Mouse (Mus musculus): ENCODE measurements around the gene Zfp663. TPM values are rescaled to one million over a fixed set of nuclear protein-coding genes. Genes with fewer than 3 reads are reported as not detected.

Zfp663 gene
- total RNA-seq, 1 experiment, result not detected

- DNase-seq (ENCODE audit: low read depth, low spot score), result no peak
- TF ChIP-seq MAFK (IDR thresholded peaks at IDR 0.05; ENCODE audit: insufficient read depth, low read depth, low read length), result no peak
- no peak for TF ChIP-seq ZC3H11A (IDR thresholded peaks at IDR 0.05; ENCODE audit: borderline replicate concordance, low read depth, low read length)
- TF ChIP-seq HCFC1 (IDR thresholded peaks at IDR 0.05; ENCODE audit: borderline replicate concordance, insufficient read depth, low read length), result no peak
- TF ChIP-seq CHD2 (IDR thresholded peaks at IDR 0.05; ENCODE audit: low read depth, low read length), result no peak
- no peak for TF ChIP-seq ZNF384 (IDR thresholded peaks at IDR 0.05; ENCODE audit: low read depth, low read length)
- H3K36me3 ChIP-seq (ENCODE audit: control insufficient read depth, insufficient read depth, low read length, poor library complexity, severe bottlenecking), result peaks cover 29% of the 10 kb centered on the region; the same call in 1 of the 2 replicates
- H3K9me3 ChIP-seq (ENCODE audit: control insufficient read depth, insufficient read depth, low read depth, low read length), result no peaks in the 10 kb centered on the region
- peaks cover 0 to 3% of the 10 kb centered on the region in 2 experiments; a peak in 1 of 4 replicates for H3K4me1 ChIP-seq (ENCODE audit: control insufficient read depth in 2 of 2, insufficient read depth in 2 of 2, low read length in 2 of 2, poor library complexity in 1 of 2)
- H3K4me3 ChIP-seq (ENCODE audit: insufficient read depth in 1 of 2, low read depth in 1 of 2, low read length in 2 of 2, poor library complexity in 1 of 2, severe bottlenecking in 1 of 2), result peak overlapping the region; percentile 16 to 55; a peak in 3 of 4 replicates
- H3K9ac ChIP-seq (ENCODE audit: insufficient read depth, low read depth, low read length, poor library complexity, severe bottlenecking), result peak overlapping the region; percentile 34
- H3K27ac ChIP-seq (ENCODE audit: insufficient read depth, low read depth, low read length, poor library complexity, severe bottlenecking), result no peak overlapping the region
- in situ Hi-C loops (cut with MboI; ENCODE audit: low sequenced_read_pairs in 2 of 2, unreplicated experiment in 2 of 2), result no loop called here
Measured at GRCm38 (mm10) chr2:165380050-165380449, 11.5 kb upstream of the Zfp663 start.

GRCm38 (mm10) chr2:165376001-165376400, 7.5 kb upstream of the Zfp663 start:
- Histone ChIP-seq H3K36me3 (ENCODE audit: control insufficient read depth, insufficient read depth, low read length, poor library complexity, severe bottlenecking) (peaks cover 10% of the 10 kb centered on the region; the same call in 1 of the 2 replicates), H3K4me3 (ENCODE audit: insufficient read depth in 1 of 2, low read depth in 1 of 2, low read length in 2 of 2, poor library complexity in 1 of 2, severe bottlenecking in 1 of 2) (no peak overlapping the region), H3K4me1 (ENCODE audit: control insufficient read depth in 2 of 2, insufficient read depth in 2 of 2, low read length in 2 of 2, poor library complexity in 1 of 2) (peaks cover 0 to 3% of the 10 kb centered on the region in 2 experiments; a peak in 1 of 4 replicates), H3K9ac (ENCODE audit: insufficient read depth, low read depth, low read length, poor library complexity, severe bottlenecking) (no peak overlapping the region), H3K9me3 (ENCODE audit: control insufficient read depth, insufficient read depth, low read depth, low read length) (no peaks in the 10 kb centered on the region), H3K27ac (ENCODE audit: insufficient read depth, low read depth, low read length, poor library complexity, severe bottlenecking) (no peak overlapping the region)
- in situ Hi-C loops (cut with MboI; ENCODE audit: low sequenced_read_pairs in 2 of 2, unreplicated experiment in 2 of 2), result no loop called here
- TF ChIP-seq ZNF384 (IDR thresholded peaks at IDR 0.05; ENCODE audit: low read depth, low read length) (no peak), ZC3H11A (IDR thresholded peaks at IDR 0.05; ENCODE audit: borderline replicate concordance, low read depth, low read length) (no peak), MAFK (IDR thresholded peaks at IDR 0.05; ENCODE audit: insufficient read depth, low read depth, low read length) (no peak), HCFC1 (IDR thresholded peaks at IDR 0.05; ENCODE audit: borderline replicate concordance, insufficient read depth, low read length) (no peak), CHD2 (IDR thresholded peaks at IDR 0.05; ENCODE audit: low read depth, low read length) (no peak)
- DNase-seq (ENCODE audit: low read depth, low spot score), result no peak

GRCm38 (mm10) chr2:165375478-165375877, 6.9 kb upstream of the Zfp663 start:
- no peak for TF ChIP-seq CHD2 (IDR thresholded peaks at IDR 0.05; ENCODE audit: low read depth, low read length)
- no peak for TF ChIP-seq ZC3H11A (IDR thresholded peaks at IDR 0.05; ENCODE audit: borderline replicate concordance, low read depth, low read length)
- TF ChIP-seq ZNF384 (IDR thresholded peaks at IDR 0.05; ENCODE audit: low read depth, low read length), result no peak
- TF ChIP-seq MAFK (IDR thresholded peaks at IDR 0.05; ENCODE audit: insufficient read depth, low read depth, low read length), result no peak
- no peak for TF ChIP-seq HCFC1 (IDR thresholded peaks at IDR 0.05; ENCODE audit: borderline replicate concordance, insufficient read depth, low read length)
- no peak for DNase-seq (ENCODE audit: low read depth, low spot score)
- no peaks in the 10 kb centered on the region for H3K9me3 ChIP-seq (ENCODE audit: control insufficient read depth, insufficient read depth, low read depth, low read length)
- no peak overlapping the region for H3K9ac ChIP-seq (ENCODE audit: insufficient read depth, low read depth, low read length, poor library complexity, severe bottlenecking)
- peaks cover 0 to 3% of the 10 kb centered on the region in 2 experiments; a peak in 1 of 4 replicates for H3K4me1 ChIP-seq (ENCODE audit: control insufficient read depth in 2 of 2, insufficient read depth in 2 of 2, low read length in 2 of 2, poor library complexity in 1 of 2)
- no peak overlapping the region for H3K27ac ChIP-seq (ENCODE audit: insufficient read depth, low read depth, low read length, poor library complexity, severe bottlenecking)
- peaks cover 6% of the 10 kb centered on the region; the same call in 1 of the 2 replicates for H3K36me3 ChIP-seq (ENCODE audit: control insufficient read depth, insufficient read depth, low read length, poor library complexity, severe bottlenecking)
- in situ Hi-C loops (cut with MboI; ENCODE audit: low sequenced_read_pairs in 2 of 2, unreplicated experiment in 2 of 2), result no loop called here
- H3K4me3 ChIP-seq (ENCODE audit: insufficient read depth in 1 of 2, low read depth in 1 of 2, low read length in 2 of 2, poor library complexity in 1 of 2, severe bottlenecking in 1 of 2), result no peak overlapping the region

GRCm38 (mm10) chr2:165371066-165371465, 2.5 kb upstream of the Zfp663 start:
- peaks cover 0 to 12% of the 10 kb centered on the region in 2 experiments; a peak in 1 of 4 replicates for H3K4me1 ChIP-seq (ENCODE audit: control insufficient read depth in 2 of 2, insufficient read depth in 2 of 2, low read length in 2 of 2, poor library complexity in 1 of 2)
- in situ Hi-C loops (cut with MboI; ENCODE audit: low sequenced_read_pairs in 2 of 2, unreplicated experiment in 2 of 2), result no loop called here
- H3K27ac ChIP-seq (ENCODE audit: insufficient read depth, low read depth, low read length, poor library complexity, severe bottlenecking), result no peak overlapping the region

More at GRCm38 (mm10) chr2:165371066-165371465, 2.5 kb upstream of the Zfp663 start:
- Histone ChIP-seq H3K9ac (ENCODE audit: insufficient read depth, low read depth, low read length, poor library complexity, severe bottlenecking) (peak overlapping the region; percentile 45; the same call in 1 of the 2 replicates), H3K4me3 (ENCODE audit: insufficient read depth in 1 of 2, low read depth in 1 of 2, low read length in 2 of 2, poor library complexity in 1 of 2, severe bottlenecking in 1 of 2) (peak overlapping the region; percentile 37 to 55; a peak in 3 of 4 replicates), H3K36me3 (ENCODE audit: control insufficient read depth, insufficient read depth, low read length, poor library complexity, severe bottlenecking) (no peaks in the 10 kb centered on the region), H3K9me3 (ENCODE audit: control insufficient read depth, insufficient read depth, low read depth, low read length) (no peaks in the 10 kb centered on the region)
- TF ChIP-seq CHD2 (IDR thresholded peaks at IDR 0.05; ENCODE audit: low read depth, low read length), result peak; percentile 73
- TF ChIP-seq ZC3H11A (IDR thresholded peaks at IDR 0.05; ENCODE audit: borderline replicate concordance, low read depth, low read length), result no peak
- TF ChIP-seq HCFC1 (IDR thresholded peaks at IDR 0.05; ENCODE audit: borderline replicate concordance, insufficient read depth, low read length), result no peak
- no peak for TF ChIP-seq ZNF384 (IDR thresholded peaks at IDR 0.05; ENCODE audit: low read depth, low read length)
- TF ChIP-seq MAFK (IDR thresholded peaks at IDR 0.05; ENCODE audit: insufficient read depth, low read depth, low read length), result no peak
- DNase-seq (ENCODE audit: low read depth, low spot score), result no peak
